Mouse (Mus musculus) CD8-positive naive resting alpha-beta T cell, adult 2 months (primary cell): ENCODE measurements around the gene Pigs.

Experiments
- DNase-seq, 2 experiments: peaks; one replicate each; pipeline ENCODE4 v3.0.0; 2022; ENCODE audit warnings: low read depth in 2 of 2, low spot score in 2 of 2

Pigs gene

GRCm38 (mm10) chr11:78333992-78334391, 5.8 kb downstream of the Pigs start:
- no peak for DNase-seq

GRCm38 (mm10) chr11:78337040-78337439, 8.8 kb downstream of the Pigs start:
- no peak for DNase-seq

- no peak for DNase-seq
Observed at GRCm38 (mm10) chr11:78341702-78342101, 13.5 kb downstream of the Pigs start.

GRCm38 (mm10) chr11:78343381-78344327, 15.4 kb downstream of the Pigs start, which contains the start of gene Unc119:
Unc119 (plus strand) TSS chr11:78343482.
- peak; percentile 44 to 57 for DNase-seq

- DNase-seq, result no peak
Observed at GRCm38 (mm10) chr11:78344328-78344889, 16.2 kb downstream of the Pigs start.

- DNase-seq, result no peak
Observed at GRCm38 (mm10) chr11:78344890-78345715, 16.9 kb downstream of the Pigs start.

- DNase-seq, result peak in 1 of 2 experiments; percentile 27
Observed at GRCm38 (mm10) chr11:78345801-78346200, 17.6 kb downstream of the Pigs start.

GRCm38 (mm10) chr11:78346326-78347069, 18.3 kb downstream of the Pigs start:
- no peak for DNase-seq

- DNase-seq, result peak; percentile 54
Observed at GRCm38 (mm10) chr11:78347070-78347754, 19.0 kb downstream of the Pigs start.

GRCm38 (mm10) chr11:78347908-78348307, 19.7 kb downstream of the Pigs start:
- no peak for DNase-seq

- no peak for DNase-seq
Observed at GRCm38 (mm10) chr11:78348474-78348873, 20.3 kb downstream of the Pigs start.

GRCm38 (mm10) chr11:78349441-78350358, 21.5 kb downstream of the Pigs start:
- DNase-seq, result no peak

- DNase-seq, result no peak
Observed at GRCm38 (mm10) chr11:78353081-78353480, 24.9 kb downstream of the Pigs start.

- no peak for DNase-seq
Observed at GRCm38 (mm10) chr11:78354905-78355304, 26.7 kb downstream of the Pigs start.

- peak; percentile 45 to 64 for DNase-seq
Observed at GRCm38 (mm10) chr11:78355471-78356238, 27.4 kb downstream of the Pigs start.

GRCm38 (mm10) chr11:78358330-78359007, 30.3 kb downstream of the Pigs start:
- DNase-seq, result peak; percentile 21 to 38

- DNase-seq, result peak; percentile 50 to 72
Observed at GRCm38 (mm10) chr11:78360125-78360788, 32.0 kb downstream of the Pigs start.
